Mouse (Mus musculus) lung, embryonic 16.5 days (tissue): ENCODE measurements around the gene Ppp1r32. TPM values are rescaled to one million over a fixed set of nuclear protein-coding genes. Genes with fewer than 3 reads are reported as not detected.

Experiments used
- ATAC-seq: fragments of 200-750 bp; cut with Nextera tagmentation; 2 replicates; pipeline ENCODE4 v1.8.0; 2017; ENCODE audit warnings: low read depth, mild to moderate bottlenecking, moderate library complexity
- H3K27ac ChIP-seq: fragments of 300-500 bp; sonication (generic); 2 replicates; pipeline ENCODE4 v1.5.1; 2014; ENCODE audit warnings: mild to moderate bottlenecking, control low read depth, low read length
- H3K27me3 ChIP-seq: fragments of 300-500 bp; sonication (generic); 2 replicates; pipeline ENCODE4 v1.6.1; 2014; ENCODE audit warnings: low read depth, low read length, mixed read lengths; ENCODE audit not compliant: control insufficient read depth, insufficient read depth
- H3K36me3 ChIP-seq: fragments of 300-500 bp; sonication (generic); 2 replicates; pipeline ENCODE4 v1.6.1; 2014; ENCODE audit warnings: low read length; ENCODE audit not compliant: control insufficient read depth, insufficient read depth
- H3K4me1 ChIP-seq: fragments of 300-500 bp; sonication (generic); replicated peaks from 2 replicates; pipeline ENCODE4 v1.6.1; 2014; ENCODE audit warnings: low read length, mixed read lengths; ENCODE audit not compliant: control insufficient read depth, insufficient read depth
- H3K4me2 ChIP-seq: fragments of 300-500 bp; sonication (generic); 2 replicates; pipeline ENCODE4 v1.6.1; 2014; ENCODE audit warnings: low read depth, low read length, control low read depth
- H3K4me3 ChIP-seq: fragments of 300-500 bp; sonication (generic); 2 replicates; pipeline ENCODE4 v1.5.1; 2014; ENCODE audit warnings: mild to moderate bottlenecking, low read length, control low read depth
- H3K9ac ChIP-seq: fragments of 300-500 bp; sonication (generic); 2 replicates; pipeline ENCODE4 v1.6.1; 2014; ENCODE audit warnings: low read length, control low read depth
- H3K9me3 ChIP-seq: fragments of 300-500 bp; sonication (generic); 2 replicates; pipeline ENCODE4 v1.6.1; 2016; ENCODE audit warnings: low read length; ENCODE audit not compliant: control insufficient read depth
- WGBS: fragments of 180-500 bp; shearing (Covaris S2); extraction: QIAGEN DNeasy Blood & Tissue Kit; methylation state at CpG from one replicate; pipeline ENCODE4 v1.1.7; 2014; 5-methylcytosine and 5-hydroxymethylcytosine counted together
- polyA plus RNA-seq: library from polyadenylated mRNA; unstranded; fragments of >200 nt; fragmentation: Nextera tagmentation; extraction: Ambion mirVana; gene quantifications from 2 replicates; pipeline ENCODE4 v1.2.1, GENCODE M21; 2015

The Ppp1r32 gene
- polyA plus RNA-seq, 1 experiment from 2014 or later: 2.1 TPM

- Histone ChIP-seq H3K9ac (no peak overlapping the region), H3K27me3 (no peaks in the 10 kb centered on the region), H3K4me2 (no peak overlapping the region), H3K4me1 (peaks cover 26% of the 10 kb centered on the region), H3K27ac (no peak overlapping the region), H3K36me3 (no peaks in the 10 kb centered on the region), H3K4me3 (no peak overlapping the region), H3K9me3 (no peaks in the 10 kb centered on the region)
- WGBS: 55% methylated on average over 7 of the region's 7 CpGs
- ATAC-seq: no peak
Measured at GRCm38 (mm10) chr19:10433225-10433624, 49.5 kb downstream of the Ppp1r32 start.

GRCm38 (mm10) chr19:10431841-10432240 lies 50.9 kb downstream of the Ppp1r32 start:
- 54% methylated on average over 4 of the region's 4 CpGs for WGBS
- H3K27me3 ChIP-seq: no peaks in the 10 kb centered on the region
- no peak for ATAC-seq
- H3K4me3 ChIP-seq: no peak overlapping the region
- H3K4me1 ChIP-seq: peaks cover 26% of the 10 kb centered on the region
- H3K9ac ChIP-seq: no peak overlapping the region
- H3K27ac ChIP-seq: no peak overlapping the region
- no peaks in the 10 kb centered on the region for H3K36me3 ChIP-seq
- no peak overlapping the region for H3K4me2 ChIP-seq
- H3K9me3 ChIP-seq: no peaks in the 10 kb centered on the region

- 31% methylated on average over 3 of the region's 3 CpGs for WGBS
- Histone ChIP-seq H3K9me3 (no peaks in the 10 kb centered on the region), H3K4me2 (no peak overlapping the region), H3K4me3 (no peak overlapping the region), H3K4me1 (peaks cover 25% of the 10 kb centered on the region), H3K27me3 (no peaks in the 10 kb centered on the region), H3K9ac (no peak overlapping the region), H3K36me3 (no peaks in the 10 kb centered on the region), H3K27ac (no peak overlapping the region)
- no peak for ATAC-seq
Measured at GRCm38 (mm10) chr19:10431410-10431809, 51.3 kb downstream of the Ppp1r32 start.

- Histone ChIP-seq H3K9me3 (no peaks in the 10 kb centered on the region), H3K27me3 (no peaks in the 10 kb centered on the region), H3K4me3 (no peak overlapping the region), H3K4me1 (peaks cover 21% of the 10 kb centered on the region), H3K4me2 (no peak overlapping the region), H3K36me3 (no peaks in the 10 kb centered on the region), H3K27ac (no peak overlapping the region), H3K9ac (no peak overlapping the region)
- ATAC-seq: no peak
- 68% methylated on average over 8 of the region's 8 CpGs for WGBS
Measured at GRCm38 (mm10) chr19:10429371-10429770, 53.4 kb downstream of the Ppp1r32 start.

GRCm38 (mm10) chr19:10427431-10427830 lies 55.3 kb downstream of the Ppp1r32 start:
- peaks cover 3% of the 10 kb centered on the region for H3K27me3 ChIP-seq
- no peak for ATAC-seq
- H3K4me1 ChIP-seq: peaks cover 17% of the 10 kb centered on the region

GRCm38 (mm10) chr19:10426793-10427192 lies 55.9 kb downstream of the Ppp1r32 start:
- H3K9me3 ChIP-seq: no peaks in the 10 kb centered on the region
- no peak overlapping the region for H3K4me2 ChIP-seq
- ATAC-seq: no peak
- no peak overlapping the region for H3K27ac ChIP-seq
- no peaks in the 10 kb centered on the region for H3K36me3 ChIP-seq
- no peak overlapping the region for H3K9ac ChIP-seq
- no peak overlapping the region for H3K4me3 ChIP-seq
- peaks cover 3% of the 10 kb centered on the region for H3K27me3 ChIP-seq
- WGBS: 44% methylated on average over 6 of the region's 6 CpGs
- H3K4me1 ChIP-seq: peaks cover 22% of the 10 kb centered on the region

More at GRCm38 (mm10) chr19:10427431-10427830, 55.3 kb downstream of the Ppp1r32 start:
- H3K4me2 ChIP-seq: no peak overlapping the region
- no peaks in the 10 kb centered on the region for H3K36me3 ChIP-seq
- H3K4me3 ChIP-seq: no peak overlapping the region
- 75% methylated on average over 9 of the region's 9 CpGs for WGBS
- H3K9ac ChIP-seq: no peak overlapping the region
- H3K27ac ChIP-seq: no peak overlapping the region
- no peaks in the 10 kb centered on the region for H3K9me3 ChIP-seq

GRCm38 (mm10) chr19:10426312-10426711 lies 56.4 kb downstream of the Ppp1r32 start:
- H3K4me1 ChIP-seq: peaks cover 22% of the 10 kb centered on the region
- no peak overlapping the region for H3K4me2 ChIP-seq
- no peak overlapping the region for H3K4me3 ChIP-seq
- H3K27me3 ChIP-seq: peaks cover 3% of the 10 kb centered on the region
- H3K27ac ChIP-seq: no peak overlapping the region
- H3K9me3 ChIP-seq: no peaks in the 10 kb centered on the region
- H3K36me3 ChIP-seq: no peaks in the 10 kb centered on the region
- no peak overlapping the region for H3K9ac ChIP-seq
- WGBS: 53% methylated on average over 25 of the region's 25 CpGs
- ATAC-seq: no peak

GRCm38 (mm10) chr19:10425484-10426270 lies 57.1 kb downstream of the Ppp1r32 start:
- no peak for ATAC-seq
- no peaks in the 10 kb centered on the region for H3K9me3 ChIP-seq
- H3K27me3 ChIP-seq: peaks cover 3% of the 10 kb centered on the region
- H3K4me1 ChIP-seq: peaks cover 22% of the 10 kb centered on the region
- H3K9ac ChIP-seq: no peak overlapping the region
- H3K36me3 ChIP-seq: no peaks in the 10 kb centered on the region
- no peak overlapping the region for H3K4me2 ChIP-seq
- no peak overlapping the region for H3K4me3 ChIP-seq
- H3K27ac ChIP-seq: no peak overlapping the region
- WGBS: 58% methylated on average over 13 of the region's 13 CpGs

- Histone ChIP-seq H3K27me3 (peaks cover 3% of the 10 kb centered on the region), H3K27ac (no peak overlapping the region), H3K9me3 (no peaks in the 10 kb centered on the region), H3K4me1 (peaks cover 13% of the 10 kb centered on the region), H3K4me3 (no peak overlapping the region), H3K36me3 (no peaks in the 10 kb centered on the region), H3K9ac (no peak overlapping the region), H3K4me2 (no peak overlapping the region)
- 0 out of 2 replicates have a peak, but pooled peaks have one; percentile 12 for ATAC-seq
- WGBS: 39% methylated on average over 1 of the region's 1 CpGs
Measured at GRCm38 (mm10) chr19:10424751-10425150, 58.0 kb downstream of the Ppp1r32 start.
